Mouse (Mus musculus): ENCODE results near the gene Trmt10c.
"Not testable (repeated sequence)": the region's sequence is repeated elsewhere in the genome, so short reads cannot be mapped to it uniquely, and the experiment has no call there.

The Trmt10c gene

GRCm38 (mm10) chr16:56048038-56048437, 10.4 kb upstream of the Trmt10c start, which contains the start of gene Senp7:
Gene Senp7, plus strand, starts transcription at chr16:56048338.
- DNase-seq (ENCODE audit: low read depth, low spot score): not testable (repeated sequence)

GRCm38 (mm10) chr16:56038090-56038489, 471 bp upstream of the Trmt10c start:
- no peak for DNase-seq (ENCODE audit: low read depth, low spot score)

DNA sequence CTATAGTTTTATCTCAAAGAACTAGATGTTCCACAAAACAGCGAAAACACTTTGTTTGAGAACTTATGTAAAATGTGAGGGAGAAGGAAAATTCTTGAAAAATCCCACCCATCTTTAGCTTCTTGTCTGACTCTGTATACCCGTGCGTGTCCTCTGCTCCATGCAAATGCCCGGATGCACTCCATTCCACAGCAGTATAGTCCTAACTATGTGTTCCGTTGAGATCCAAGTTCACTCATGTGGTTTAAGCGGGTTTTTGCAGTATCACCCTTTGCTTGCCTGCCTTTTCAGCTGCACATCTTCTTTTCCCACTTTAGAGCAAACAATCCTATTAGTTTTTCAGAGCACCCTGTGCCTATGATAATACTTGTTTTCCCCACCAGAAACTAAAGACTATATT, 1.1 kb downstream of the Trmt10c start:
- DNase-seq (ENCODE audit: low read depth, low spot score): no peak

- no peak for DNase-seq (ENCODE audit: low read depth, low spot score)
These were observed 3.1 kb downstream of the Trmt10c start for GRCm38 (mm10) chr16:56034566-56034965.

GRCm38 (mm10) chr16:56029661-56030082, 7.9 kb downstream of the Trmt10c start, which contains the start of gene Pcnp:
Gene Pcnp, minus strand, starts transcription at chr16:56029739.
- DNase-seq (ENCODE audit: low read depth, low spot score): peak; percentile 98

DNA sequence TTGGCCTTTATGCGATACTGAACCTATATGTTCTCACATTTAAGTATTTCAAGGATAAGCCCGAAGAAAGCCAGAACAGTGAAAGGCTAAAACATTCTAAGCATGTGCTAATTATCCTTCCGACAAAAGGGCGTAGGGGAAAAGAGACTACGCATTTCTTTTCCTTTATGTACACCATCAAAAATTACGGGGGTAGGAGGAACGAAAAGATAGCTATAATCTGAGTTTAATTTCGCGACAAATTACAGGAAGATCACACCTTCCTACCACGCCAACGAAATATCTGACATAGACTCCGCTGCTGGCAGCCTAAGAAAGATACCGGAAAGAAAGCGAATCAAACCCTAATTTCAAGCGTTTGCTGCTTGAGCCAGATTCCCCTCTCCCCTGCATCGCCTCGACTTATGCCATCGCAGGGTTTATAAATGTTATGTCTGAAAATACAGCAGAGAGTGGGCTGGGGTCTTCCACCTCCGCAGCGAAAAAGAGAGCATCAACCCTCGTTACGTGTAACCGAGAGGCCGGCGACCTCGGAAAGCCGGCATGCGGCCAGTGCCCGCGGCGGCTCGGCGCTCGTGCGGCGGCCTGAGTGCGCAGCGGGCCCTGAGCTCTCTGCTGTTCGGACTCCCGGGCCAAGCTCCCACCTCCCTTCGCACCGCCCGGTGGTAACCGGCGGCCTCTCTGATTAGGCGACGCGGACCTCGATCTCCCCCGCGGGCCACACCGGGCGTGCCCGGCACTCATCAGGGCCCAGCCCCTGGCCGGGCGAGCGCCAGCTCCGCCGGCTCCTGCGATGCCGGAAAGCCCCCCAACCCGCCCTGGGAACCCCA, 8.7 kb downstream of the Trmt10c start:
- peak; percentile 12 for DNase-seq (ENCODE audit: low read depth, low spot score)

- no peak for DNase-seq (ENCODE audit: low read depth, low spot score)
These were observed 9.6 kb downstream of the Trmt10c start for GRCm38 (mm10) chr16:56027854-56028629.

DNA sequence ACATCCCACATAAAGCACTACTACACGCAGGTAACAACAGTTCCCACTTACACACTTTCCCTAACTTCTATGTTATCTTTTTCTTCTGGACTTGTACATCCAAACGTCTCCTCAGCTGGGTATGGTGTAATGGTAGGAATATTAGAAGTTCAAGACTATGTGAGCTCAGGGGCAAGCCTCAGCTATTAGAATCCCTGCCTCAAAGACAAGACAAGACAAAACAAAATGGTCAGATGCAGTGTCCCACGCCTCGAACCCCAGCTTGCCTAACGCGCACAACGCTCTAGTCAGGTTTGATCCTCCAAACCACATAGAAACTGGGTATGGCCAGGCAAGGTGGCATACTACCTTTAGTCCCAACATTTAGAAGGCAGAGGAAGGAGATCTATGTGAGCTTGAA, 18.0 kb downstream of the Trmt10c start:
- DNase-seq (ENCODE audit: low read depth, low spot score): no peak

- no peak for DNase-seq (ENCODE audit: low read depth, low spot score)
These were observed 23.5 kb downstream of the Trmt10c start for GRCm38 (mm10) chr16:56014076-56014475.

- DNase-seq (ENCODE audit: low read depth, low spot score): no peak
These were observed 24.6 kb downstream of the Trmt10c start for GRCm38 (mm10) chr16:56012789-56013743.

GRCm38 (mm10) chr16:56008862-56009261, 28.8 kb downstream of the Trmt10c start:
- DNase-seq (ENCODE audit: low read depth, low spot score): no peak

DNA sequence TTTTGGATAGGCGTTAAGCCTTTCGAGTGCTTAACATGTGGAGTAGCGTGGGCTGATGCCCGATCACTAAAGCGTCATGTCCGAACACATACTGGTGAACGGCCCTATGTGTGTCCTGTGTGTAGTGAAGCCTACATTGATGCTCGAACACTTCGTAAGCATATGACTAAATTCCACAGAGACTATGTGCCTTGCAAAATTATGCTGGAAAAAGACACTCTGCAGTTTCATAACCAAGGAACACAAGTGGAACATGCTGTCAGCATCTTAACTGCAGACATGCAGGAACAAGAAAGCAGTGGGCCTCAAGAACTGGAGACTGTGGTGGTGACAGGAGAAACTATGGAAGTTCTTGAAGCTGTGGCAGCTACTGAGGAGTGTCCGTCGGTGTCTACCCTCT, 30.8 kb downstream of the Trmt10c start:
- DNase-seq (ENCODE audit: low read depth, low spot score): peak; percentile 17

DNA sequence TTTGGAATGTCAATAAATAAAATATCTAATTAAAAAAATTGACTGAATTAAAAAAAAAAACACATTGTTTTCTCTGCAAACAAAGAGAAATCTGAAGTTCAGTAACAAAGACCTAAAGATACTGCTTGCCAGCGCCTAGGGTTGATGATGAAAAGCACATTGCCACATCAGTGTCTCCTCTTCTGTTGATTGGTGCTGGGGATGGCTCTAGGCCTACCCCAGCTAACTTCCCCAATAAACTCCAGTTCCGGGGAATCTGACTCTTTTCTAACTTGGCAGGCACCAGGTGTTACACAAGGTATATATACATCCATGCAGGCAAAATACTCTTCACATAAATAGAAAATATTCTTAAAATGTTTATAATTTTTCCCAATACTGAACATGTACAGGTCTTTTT, 43.4 kb downstream of the Trmt10c start:
- no peak for DNase-seq (ENCODE audit: low read depth, low spot score)

DNA sequence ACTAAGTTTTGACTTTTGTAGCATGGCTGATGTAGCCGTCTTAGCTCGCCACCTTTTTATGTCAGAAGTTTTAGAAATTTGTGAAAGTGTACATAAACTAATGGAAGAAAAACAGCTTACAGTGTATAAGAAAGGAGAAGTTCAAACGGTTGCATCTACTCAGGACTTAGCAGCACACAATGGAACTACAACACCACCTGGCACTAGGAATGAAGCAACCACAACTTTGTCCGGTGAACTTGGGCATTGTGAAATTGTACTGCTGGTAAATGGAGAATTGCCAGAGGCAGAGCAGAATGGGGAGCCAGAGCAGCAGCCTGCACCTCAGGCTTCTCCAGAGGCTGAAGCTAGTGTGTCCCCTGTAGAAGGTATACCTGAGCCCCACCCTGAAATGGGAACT, 47.3 kb downstream of the Trmt10c start:
- DNase-seq (ENCODE audit: low read depth, low spot score): no peak

DNA sequence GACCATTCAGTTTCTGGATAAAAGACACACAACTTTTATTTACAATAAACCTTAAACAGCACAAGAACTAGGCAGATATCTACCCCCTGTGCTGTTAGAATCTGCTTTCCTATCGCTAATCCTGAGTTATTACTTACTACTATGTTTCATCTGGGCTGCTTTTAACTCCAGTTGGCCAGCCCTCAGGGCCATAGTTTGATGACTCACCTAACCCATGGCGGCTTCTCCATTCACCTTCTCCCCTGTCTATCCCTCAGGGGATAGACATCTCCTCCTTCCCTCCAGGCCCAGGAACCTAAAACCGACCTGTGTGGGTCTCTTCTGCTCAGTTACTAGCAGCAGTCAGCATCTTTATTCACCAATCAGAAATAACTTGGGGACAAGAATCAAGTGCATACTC, 51.6 kb downstream of the Trmt10c start:
- DNase-seq (ENCODE audit: low read depth, low spot score): no peak

Measured in telencephalon, adult 2 months (tissue).